Mouse (Mus musculus) stomach, embryonic 15.5 days (tissue): Measurements from ENCODE around the gene Ell2. TPM values are rescaled to one million over a fixed set of nuclear protein-coding genes. Genes with fewer than 3 reads are reported as not detected.
A peak's percentile ranks its signal among the peaks of the same experiment; 100 is the strongest.

Experiments used
- ATAC-seq: fragments of 200-750 bp; cut with Nextera tagmentation; 2 replicates; pipeline ENCODE4 v1.8.0; 2017; ENCODE audit warnings: low read depth, moderate number of reproducible peaks, moderate TSS enrichment; ENCODE audit not compliant: insufficient read depth, low FRiP score
- H3K27ac ChIP-seq: fragments of 300-500 bp; sonication (generic); 2 replicates; pipeline ENCODE4 v1.5.1; 2015; ENCODE audit warnings: mild to moderate bottlenecking, inconsistent platforms
- H3K27me3 ChIP-seq: fragments of 300-500 bp; sonication (generic); replicated peaks from 2 replicates; pipeline ENCODE4 v1.6.1; 2015; ENCODE audit warnings: inconsistent platforms
- H3K36me3 ChIP-seq: fragments of 300-500 bp; sonication (generic); 2 replicates; pipeline ENCODE4 v1.6.1; 2015; ENCODE audit warnings: inconsistent platforms
- H3K4me1 ChIP-seq: fragments of 300-500 bp; sonication (generic); 2 replicates; pipeline ENCODE4 v1.6.1; 2015; ENCODE audit warnings: inconsistent platforms
- H3K4me2 ChIP-seq: fragments of 300-500 bp; sonication (generic); 2 replicates; pipeline ENCODE4 v1.6.1; 2015; ENCODE audit warnings: mild to moderate bottlenecking, inconsistent platforms
- H3K4me3 ChIP-seq: fragments of 300-500 bp; sonication (generic); replicated peaks from 2 replicates; pipeline ENCODE4 v1.5.1; 2015; ENCODE audit warnings: inconsistent platforms
- H3K9ac ChIP-seq: fragments of 300-500 bp; sonication (generic); 2 replicates; pipeline ENCODE4 v1.6.1; 2015; ENCODE audit warnings: inconsistent platforms
- H3K9me3 ChIP-seq: fragments of 300-500 bp; sonication (generic); 2 replicates; pipeline ENCODE4 v1.6.1; 2016; ENCODE audit warnings: inconsistent platforms
- WGBS: fragments of 180-500 bp; shearing (Covaris S2); methylation state at CpG from one replicate; pipeline ENCODE4 v1.1.7; 2015; 5-methylcytosine and 5-hydroxymethylcytosine counted together
- polyA plus RNA-seq: library from polyadenylated mRNA; unstranded; fragments of >200 nt; fragmentation: Nextera tagmentation; extraction: Ambion mirVana; gene quantifications from 2 replicates; pipeline ENCODE4 v1.2.1, GENCODE M21; 2015

The Ell2 gene
- polyA plus RNA-seq, 1 experiment from 2014 or later = 14.9 TPM

GRCm38 (mm10) chr13:75775961-75776360, 69.4 kb downstream of the Ell2 start:
- H3K36me3 ChIP-seq = 0 out of 2 replicates have a peak, but pooled peaks cover 4% of the 10 kb centered on the region
- H3K4me1 ChIP-seq = no peaks in the 10 kb centered on the region
- H3K27me3 ChIP-seq = no peaks in the 10 kb centered on the region
- H3K4me2 ChIP-seq = no peak overlapping the region
- H3K4me3 ChIP-seq = no peak overlapping the region
- no peak overlapping the region for H3K9ac ChIP-seq
- no peak for ATAC-seq
- H3K9me3 ChIP-seq = no peaks in the 10 kb centered on the region
- H3K27ac ChIP-seq = no peak overlapping the region

DNA sequence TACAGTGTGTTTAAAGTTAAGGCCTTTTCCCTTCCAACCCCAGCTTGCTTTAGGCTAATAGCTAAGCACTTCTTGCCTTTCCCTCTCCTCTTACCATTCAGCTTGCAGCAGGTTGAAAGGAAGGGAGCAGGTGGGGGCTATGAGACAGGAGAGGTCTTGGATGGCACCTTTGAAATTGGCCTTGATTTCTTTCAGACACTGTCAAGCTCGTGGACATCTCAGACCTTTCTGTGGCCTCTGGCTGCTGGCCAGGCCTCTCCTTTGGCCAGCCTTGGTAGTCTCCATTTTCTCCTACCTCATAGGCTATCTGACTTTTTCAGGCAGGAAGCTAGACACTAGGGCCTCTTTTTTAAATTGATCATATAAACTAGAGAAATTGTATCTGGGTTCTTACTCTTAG, 70.1 kb downstream of the Ell2 start:
- no peak overlapping the region for H3K9ac ChIP-seq
- no peak overlapping the region for H3K27ac ChIP-seq
- H3K36me3 ChIP-seq = 0 out of 2 replicates have a peak, but pooled peaks cover 4% of the 10 kb centered on the region
- H3K9me3 ChIP-seq = no peaks in the 10 kb centered on the region
- no peaks in the 10 kb centered on the region for H3K27me3 ChIP-seq
- H3K4me1 ChIP-seq = no peaks in the 10 kb centered on the region
- no peak overlapping the region for H3K4me3 ChIP-seq
- no peak overlapping the region for H3K4me2 ChIP-seq
- 68% methylated on average over 1 of the region's 1 CpGs for WGBS
- no peak for ATAC-seq

DNA sequence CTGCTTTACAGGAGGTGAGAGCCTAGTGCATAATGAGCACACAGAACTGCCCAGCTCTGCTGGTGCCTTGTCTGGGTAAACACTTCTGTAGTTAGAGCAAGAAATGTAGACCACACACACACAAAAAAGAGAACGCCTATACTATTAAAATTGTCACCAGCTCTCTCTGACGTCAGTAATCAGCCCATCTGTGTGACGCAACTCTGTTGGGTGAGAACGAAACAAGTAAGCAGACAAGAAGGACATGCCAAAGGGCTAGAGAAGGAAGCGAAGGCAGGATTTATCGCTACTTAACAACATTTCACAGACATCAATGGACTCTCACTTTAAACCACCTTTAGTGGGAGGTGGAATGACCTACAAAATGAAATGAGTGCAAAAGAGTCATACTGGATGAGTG, 71.6 kb downstream of the Ell2 start:
- H3K4me1 ChIP-seq = no peaks in the 10 kb centered on the region
- H3K9me3 ChIP-seq = no peaks in the 10 kb centered on the region
- WGBS = 78% methylated on average over 6 of the region's 6 CpGs
- no peak for ATAC-seq
- no peaks in the 10 kb centered on the region for H3K27me3 ChIP-seq
- no peak overlapping the region for H3K27ac ChIP-seq
- no peaks in the 10 kb centered on the region for H3K36me3 ChIP-seq
- H3K9ac ChIP-seq = no peak overlapping the region
- no peak overlapping the region for H3K4me3 ChIP-seq
- H3K4me2 ChIP-seq = no peak overlapping the region

GRCm38 (mm10) chr13:75779169-75779568, 72.6 kb downstream of the Ell2 start:
- Histone ChIP-seq H3K4me1 (no peaks in the 10 kb centered on the region), H3K36me3 (no peaks in the 10 kb centered on the region), H3K4me2 (no peak overlapping the region), H3K9me3 (no peaks in the 10 kb centered on the region), H3K4me3 (no peak overlapping the region), H3K9ac (no peak overlapping the region), H3K27ac (no peak overlapping the region), H3K27me3 (no peaks in the 10 kb centered on the region)
- 92% methylated on average over 2 of the region's 2 CpGs for WGBS
- ATAC-seq = no peak

DNA sequence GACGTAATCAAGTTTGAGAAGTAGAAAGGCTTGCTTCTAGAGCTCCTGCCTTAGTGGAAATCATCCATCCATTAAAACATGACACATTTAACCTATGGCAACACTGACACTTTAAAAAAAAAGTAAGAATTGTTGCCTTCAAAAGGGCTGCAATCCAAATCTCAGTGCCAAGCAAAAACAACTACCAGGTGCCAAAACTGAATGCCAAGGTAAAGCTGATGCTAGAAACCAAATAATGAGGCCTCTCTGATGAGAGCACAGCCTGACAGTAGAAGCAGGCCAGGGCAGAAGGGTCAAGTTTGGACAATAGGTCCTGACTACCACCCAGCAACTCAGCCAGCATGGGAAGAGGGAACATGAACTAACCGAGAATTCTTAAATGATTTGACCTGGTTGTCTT, 73.5 kb downstream of the Ell2 start:
- Histone ChIP-seq H3K4me2 (no peak overlapping the region), H3K4me1 (no peaks in the 10 kb centered on the region), H3K27ac (no peak overlapping the region), H3K36me3 (no peaks in the 10 kb centered on the region), H3K9me3 (no peaks in the 10 kb centered on the region), H3K9ac (no peak overlapping the region), H3K4me3 (no peak overlapping the region), H3K27me3 (no peaks in the 10 kb centered on the region)
- ATAC-seq = no peak
- WGBS = 58% methylated on average over 2 of the region's 2 CpGs

- Histone ChIP-seq H3K9me3 (no peaks in the 10 kb centered on the region), H3K27ac (no peak overlapping the region), H3K4me1 (no peaks in the 10 kb centered on the region), H3K4me2 (no peak overlapping the region), H3K36me3 (no peaks in the 10 kb centered on the region), H3K27me3 (no peaks in the 10 kb centered on the region), H3K4me3 (no peak overlapping the region), H3K9ac (no peak overlapping the region)
- 61% methylated on average over 4 of the region's 4 CpGs for WGBS
- ATAC-seq = no peak
These were observed 79.2 kb downstream of the Ell2 start for GRCm38 (mm10) chr13:75785726-75786125.

DNA sequence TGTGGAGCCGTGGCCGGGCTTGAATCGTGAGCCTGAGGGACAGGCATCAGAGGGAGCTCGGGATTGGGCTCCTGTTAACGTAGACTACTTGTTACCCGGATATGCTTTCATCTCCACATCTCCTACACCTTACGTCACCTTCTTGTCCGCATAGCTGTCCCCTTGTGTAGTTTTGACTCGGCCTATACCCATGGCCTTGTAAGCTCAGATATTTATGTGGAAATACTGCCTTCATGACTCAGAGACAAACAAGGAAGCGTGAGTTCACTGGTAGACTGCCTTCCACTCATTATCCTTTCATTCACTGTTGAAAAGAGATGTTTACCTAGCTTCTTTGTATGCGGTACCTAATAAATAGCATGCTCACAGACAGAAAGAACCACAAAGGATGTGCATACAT, 79.7 kb downstream of the Ell2 start:
- no peaks in the 10 kb centered on the region for H3K9me3 ChIP-seq
- WGBS = 87% methylated on average over 11 of the region's 11 CpGs
- no peak overlapping the region for H3K4me3 ChIP-seq
- no peak overlapping the region for H3K4me2 ChIP-seq
- no peaks in the 10 kb centered on the region for H3K36me3 ChIP-seq
- no peaks in the 10 kb centered on the region for H3K4me1 ChIP-seq
- no peak overlapping the region for H3K9ac ChIP-seq
- H3K27me3 ChIP-seq = no peaks in the 10 kb centered on the region
- no peak overlapping the region for H3K27ac ChIP-seq
- no peak for ATAC-seq

- H3K4me3 ChIP-seq = no peak overlapping the region
- H3K9me3 ChIP-seq = no peaks in the 10 kb centered on the region
- H3K4me1 ChIP-seq = no peaks in the 10 kb centered on the region
- H3K27me3 ChIP-seq = no peaks in the 10 kb centered on the region
- no peak overlapping the region for H3K4me2 ChIP-seq
- no peak overlapping the region for H3K27ac ChIP-seq
- 79% methylated on average over 3 of the region's 3 CpGs for WGBS
- H3K36me3 ChIP-seq = no peaks in the 10 kb centered on the region
- no peak overlapping the region for H3K9ac ChIP-seq
- no peak for ATAC-seq
These were observed 80.8 kb downstream of the Ell2 start for GRCm38 (mm10) chr13:75787364-75787763.

GRCm38 (mm10) chr13:75788178-75788577, 81.6 kb downstream of the Ell2 start:
- Histone ChIP-seq H3K27me3 (no peaks in the 10 kb centered on the region), H3K4me3 (no peak overlapping the region), H3K9ac (no peak overlapping the region), H3K27ac (no peak overlapping the region), H3K36me3 (no peaks in the 10 kb centered on the region), H3K9me3 (no peaks in the 10 kb centered on the region), H3K4me2 (no peak overlapping the region), H3K4me1 (no peaks in the 10 kb centered on the region)
- no peak for ATAC-seq
- 85% methylated on average over 4 of the region's 4 CpGs for WGBS

- Histone ChIP-seq H3K27ac (peak overlapping the region; percentile 9; the same call in 1 of the 2 replicates), H3K4me3 (no peak overlapping the region), H3K9me3 (no peaks in the 10 kb centered on the region), H3K4me2 (no peak overlapping the region), H3K36me3 (no peaks in the 10 kb centered on the region), H3K27me3 (no peaks in the 10 kb centered on the region), H3K9ac (no peak overlapping the region), H3K4me1 (no peaks in the 10 kb centered on the region)
- ATAC-seq = no peak
- WGBS = 87% methylated on average over 2 of the region's 2 CpGs
These were observed 82.7 kb downstream of the Ell2 start for GRCm38 (mm10) chr13:75789061-75789834.

DNA sequence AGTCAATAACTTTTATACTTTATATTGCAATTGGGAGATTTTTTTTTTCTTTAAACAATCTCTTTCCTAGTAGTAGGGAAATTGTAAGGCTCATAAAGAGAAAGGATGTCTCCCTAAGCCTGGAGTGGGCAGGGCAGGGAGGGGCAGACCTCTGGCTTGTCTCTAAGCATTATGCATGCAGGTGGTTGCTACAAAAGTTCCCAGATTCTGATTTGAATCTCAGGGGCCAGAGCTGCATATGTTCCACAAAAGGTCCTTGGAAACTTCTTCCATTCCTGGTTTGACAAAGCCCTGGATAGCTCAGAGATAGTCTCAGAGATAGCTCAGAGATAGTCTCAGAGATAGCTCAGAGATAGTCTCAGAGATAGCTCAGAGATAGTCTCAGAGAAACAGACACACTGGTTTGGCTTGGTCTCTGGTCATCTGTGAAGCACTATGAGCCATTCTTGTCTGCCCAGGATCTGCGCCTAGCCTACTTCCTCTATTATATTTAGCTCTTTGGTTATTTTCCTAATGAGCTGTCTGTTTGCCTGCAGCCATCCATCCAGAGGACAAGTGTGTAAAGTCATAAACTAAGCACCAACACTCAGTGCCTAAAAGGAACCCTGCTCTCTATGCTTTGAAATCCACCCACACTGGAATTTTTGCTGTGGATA, 84.1 kb downstream of the Ell2 start:
- no peaks in the 10 kb centered on the region for H3K4me1 ChIP-seq
- no peak overlapping the region for H3K4me2 ChIP-seq
- no peaks in the 10 kb centered on the region for H3K9me3 ChIP-seq
- H3K36me3 ChIP-seq = no peaks in the 10 kb centered on the region
- no peak overlapping the region for H3K4me3 ChIP-seq
- no peaks in the 10 kb centered on the region for H3K27me3 ChIP-seq
- no peak for ATAC-seq
- H3K9ac ChIP-seq = no peak overlapping the region
- WGBS = 62% methylated on average over 1 of the region's 1 CpGs
- no peak overlapping the region for H3K27ac ChIP-seq

- ATAC-seq = no peak
- H3K36me3 ChIP-seq = no peaks in the 10 kb centered on the region
- H3K4me2 ChIP-seq = no peak overlapping the region
- H3K9ac ChIP-seq = no peak overlapping the region
- no peaks in the 10 kb centered on the region for H3K27me3 ChIP-seq
- 62% methylated on average over 6 of the region's 6 CpGs for WGBS
- H3K4me3 ChIP-seq = no peak overlapping the region
- no peak overlapping the region for H3K27ac ChIP-seq
- H3K4me1 ChIP-seq = peaks cover 3% of the 10 kb centered on the region; the same call in 1 of the 2 replicates
- no peaks in the 10 kb centered on the region for H3K9me3 ChIP-seq
These were observed 87.5 kb downstream of the Ell2 start for GRCm38 (mm10) chr13:75793863-75794629.
